Mouse (Mus musculus): Measurements from ENCODE around the gene Ppp4r3a. TPM values are rescaled to one million over a fixed set of nuclear protein-coding genes. Genes with fewer than 3 reads are reported as not detected.
A peak's percentile ranks its signal among the peaks of the same experiment; 100 is the strongest.

Gene Ppp4r3a
- total RNA-seq, 2 experiments from 2014 or later, result 70.1 to 76.8 TPM

- peak; percentile 46 to 59 for DNase-seq (ENCODE audit: low spot score in 2 of 2)
These were observed 54.4 kb downstream of the Ppp4r3a start, which contains the start of gene Ccdc88c for GRCm38 (mm10) chr12:101028954-101029731. Ccdc88c (minus strand) TSS chr12:101029056.

DNA sequence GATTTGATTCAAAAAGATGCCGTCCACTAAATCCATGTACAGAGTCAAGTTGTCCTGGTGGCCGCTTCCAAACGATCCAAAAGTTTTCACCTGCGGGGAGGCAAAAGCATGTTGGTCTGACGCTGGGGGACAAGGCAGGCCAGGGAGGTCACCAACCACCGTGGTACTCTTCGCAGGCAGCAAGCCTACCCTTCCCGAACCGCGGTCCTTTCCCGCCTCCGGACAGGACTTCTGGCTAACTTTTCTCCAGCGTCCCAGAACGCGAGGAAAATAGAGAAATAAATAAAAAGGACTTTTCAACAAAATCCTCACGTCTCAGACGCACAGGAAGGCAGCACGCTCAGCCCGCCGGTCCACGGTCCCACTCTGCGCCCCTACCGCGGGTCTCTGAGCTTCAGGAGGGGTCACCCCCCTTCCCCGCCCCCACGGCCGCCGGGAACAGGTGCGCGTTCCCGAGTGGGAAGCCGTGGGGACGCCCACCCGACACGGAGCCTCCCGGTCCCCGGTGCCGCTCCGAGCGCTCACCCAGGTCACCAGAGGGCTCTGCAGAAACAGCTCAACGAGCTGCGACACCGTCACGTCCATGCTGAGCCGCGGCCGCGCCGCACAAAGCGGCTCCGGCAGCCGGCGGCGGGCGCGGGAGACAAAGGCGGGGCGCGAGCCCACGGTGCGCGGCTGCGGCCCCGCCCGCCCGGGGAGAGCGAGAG lies 55.1 kb downstream of the Ppp4r3a start:
- no peak for DNase-seq (ENCODE audit: low spot score in 2 of 2)

GRCm38 (mm10) chr12:101027451-101028246 lies 55.9 kb downstream of the Ppp4r3a start:
- no peak for DNase-seq (ENCODE audit: low spot score in 2 of 2)

GRCm38 (mm10) chr12:101026946-101027345 lies 56.6 kb downstream of the Ppp4r3a start:
- DNase-seq (ENCODE audit: low spot score in 2 of 2), result no peak

- DNase-seq (ENCODE audit: low spot score in 2 of 2), result no peak
These were observed 57.0 kb downstream of the Ppp4r3a start for GRCm38 (mm10) chr12:101026518-101026917.

- DNase-seq (ENCODE audit: low spot score in 2 of 2), result no peak
These were observed 57.5 kb downstream of the Ppp4r3a start for GRCm38 (mm10) chr12:101026025-101026424.

GRCm38 (mm10) chr12:101025379-101025778 lies 58.1 kb downstream of the Ppp4r3a start:
- no peak for DNase-seq (ENCODE audit: low spot score in 2 of 2)

DNA sequence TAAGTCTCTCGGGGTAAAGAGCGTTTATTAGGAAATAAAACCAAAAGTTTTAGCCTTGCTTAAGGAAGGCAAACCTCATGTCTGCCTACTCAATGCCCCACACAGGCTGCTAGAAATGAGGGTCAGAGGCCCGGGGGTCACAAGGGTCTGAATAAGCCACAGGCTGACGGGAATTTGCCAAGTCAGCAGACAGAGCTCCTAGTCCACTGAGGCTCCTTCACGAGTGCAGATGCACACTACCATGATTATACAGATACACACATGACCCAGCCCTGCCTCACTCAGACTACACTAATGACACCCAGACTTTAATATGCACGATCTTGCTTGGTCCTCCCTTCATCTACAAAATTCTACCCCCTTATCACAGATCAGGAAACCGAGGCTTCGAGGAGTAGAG lies 58.7 kb downstream of the Ppp4r3a start:
- no peak for DNase-seq (ENCODE audit: low spot score in 2 of 2)

GRCm38 (mm10) chr12:101023143-101023542 lies 60.4 kb downstream of the Ppp4r3a start:
- DNase-seq (ENCODE audit: low spot score in 2 of 2), result no peak

DNA sequence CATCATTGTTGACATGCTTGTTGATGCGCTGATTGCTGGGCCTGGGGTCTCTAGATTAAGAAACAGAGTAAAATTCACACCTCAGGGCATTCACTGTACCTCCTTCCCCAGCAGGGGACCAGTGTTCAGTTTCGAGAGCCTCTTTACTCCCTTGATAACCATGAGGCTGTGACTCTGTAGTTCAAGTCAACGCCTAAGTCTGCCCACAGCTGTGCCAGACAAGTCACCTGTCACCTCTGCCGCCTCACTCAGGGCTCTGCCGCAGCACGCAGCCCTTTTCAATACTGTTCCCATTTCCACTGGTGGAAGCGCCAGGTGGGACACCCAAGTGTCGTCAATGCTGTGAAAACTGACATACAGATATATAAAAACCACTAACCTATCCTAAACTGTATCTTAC lies 61.1 kb downstream of the Ppp4r3a start:
- DNase-seq (ENCODE audit: low spot score in 2 of 2), result no peak

DNA sequence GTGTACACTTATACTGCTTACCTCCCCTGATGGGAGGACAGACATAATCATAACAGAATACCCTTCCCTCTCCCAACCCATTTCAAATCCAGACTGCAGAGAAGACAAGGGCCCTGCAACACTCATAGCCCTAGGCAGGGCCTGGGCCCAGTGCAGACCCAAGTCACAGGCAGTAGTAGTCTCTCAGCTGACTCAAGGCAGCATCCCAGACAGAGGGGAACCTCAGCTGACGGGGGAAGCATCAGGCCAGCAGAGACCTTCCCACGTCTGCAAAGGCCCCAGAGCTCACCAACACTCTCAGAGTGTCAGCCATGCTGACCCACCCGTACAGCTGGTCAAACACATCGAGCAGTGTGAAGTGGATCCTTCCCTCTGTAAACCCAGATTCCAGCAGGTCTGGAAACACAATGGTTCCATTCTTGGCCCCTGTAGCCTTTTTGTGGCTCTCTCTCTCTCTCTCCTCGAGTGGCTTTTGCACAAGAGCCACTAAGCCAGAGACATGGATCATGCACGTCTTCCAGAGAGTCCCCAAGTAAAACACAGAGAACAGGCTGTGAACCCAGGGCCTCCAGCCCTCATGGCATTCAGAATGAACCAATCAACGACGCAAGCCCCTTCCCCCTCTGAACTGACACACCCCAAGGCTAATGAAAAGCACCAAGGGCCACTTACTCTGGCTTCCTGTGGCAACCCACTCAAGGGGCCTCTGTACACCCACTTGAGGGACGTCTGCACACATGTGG lies 61.8 kb downstream of the Ppp4r3a start:
- DNase-seq (ENCODE audit: low spot score in 2 of 2), result no peak

DNA sequence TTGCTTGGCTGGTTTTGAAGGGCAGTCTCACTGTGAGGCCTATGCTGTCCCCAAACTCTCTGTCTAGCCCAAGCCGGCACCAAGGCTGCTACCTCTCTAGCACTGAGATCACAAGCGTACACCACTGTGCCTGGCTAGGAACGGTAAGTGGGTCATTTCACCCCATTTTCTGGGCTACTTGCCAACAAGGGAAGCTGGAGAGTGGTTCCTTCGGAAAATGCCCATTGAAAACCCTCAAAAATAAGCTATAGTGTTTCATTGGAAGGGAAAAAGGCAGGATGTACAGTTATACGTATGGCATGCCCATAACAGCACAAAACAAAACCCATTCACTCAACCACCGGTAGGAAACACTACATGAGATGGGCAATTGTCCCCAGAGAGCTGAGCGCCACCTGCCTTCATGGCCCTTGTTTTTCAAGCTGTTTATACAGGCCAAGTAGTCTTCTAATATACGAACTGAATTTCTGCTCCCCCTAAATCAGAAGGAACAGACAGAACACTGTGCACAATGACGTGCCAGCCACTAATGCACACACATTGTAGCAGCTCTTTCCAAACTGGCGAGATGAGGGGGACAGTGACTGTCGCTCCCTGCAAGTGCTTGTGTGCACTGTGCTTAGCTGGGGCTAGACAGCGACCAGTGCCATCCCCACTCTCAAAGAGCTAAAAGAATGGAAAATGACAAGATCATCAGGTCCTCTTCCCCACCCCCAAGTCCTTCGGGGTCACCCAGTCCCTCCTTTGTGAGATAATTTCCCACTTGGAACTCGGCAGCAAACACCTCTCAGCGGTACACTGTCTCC lies 63.1 kb downstream of the Ppp4r3a start:
- no peak for DNase-seq (ENCODE audit: low spot score in 2 of 2)

- no peak for DNase-seq (ENCODE audit: low spot score in 2 of 2)
These were observed 64.1 kb downstream of the Ppp4r3a start for GRCm38 (mm10) chr12:101019443-101019842.

GRCm38 (mm10) chr12:101019031-101019430 lies 64.5 kb downstream of the Ppp4r3a start:
- DNase-seq (ENCODE audit: low spot score in 2 of 2), result no peak

DNA sequence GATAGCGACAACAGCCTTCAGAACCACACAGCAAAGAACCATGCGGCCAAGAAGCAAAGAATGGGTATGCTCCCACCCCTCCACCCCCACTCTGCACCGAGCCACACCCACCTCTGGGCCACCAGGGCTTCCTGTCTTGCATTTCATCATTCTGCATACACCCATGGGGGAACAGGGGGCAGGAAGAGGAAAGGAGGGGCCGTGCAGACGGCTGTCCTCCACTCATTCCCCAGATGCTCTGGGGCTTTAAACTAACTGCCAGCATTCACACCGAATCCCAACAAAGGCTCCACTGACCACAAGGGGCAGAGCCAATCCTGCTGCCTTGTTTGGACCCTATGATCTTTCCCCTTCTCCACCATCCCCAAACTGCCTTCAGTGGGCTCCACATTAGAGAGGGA lies 65.5 kb downstream of the Ppp4r3a start:
- no peak for DNase-seq (ENCODE audit: low spot score in 2 of 2)

DNA sequence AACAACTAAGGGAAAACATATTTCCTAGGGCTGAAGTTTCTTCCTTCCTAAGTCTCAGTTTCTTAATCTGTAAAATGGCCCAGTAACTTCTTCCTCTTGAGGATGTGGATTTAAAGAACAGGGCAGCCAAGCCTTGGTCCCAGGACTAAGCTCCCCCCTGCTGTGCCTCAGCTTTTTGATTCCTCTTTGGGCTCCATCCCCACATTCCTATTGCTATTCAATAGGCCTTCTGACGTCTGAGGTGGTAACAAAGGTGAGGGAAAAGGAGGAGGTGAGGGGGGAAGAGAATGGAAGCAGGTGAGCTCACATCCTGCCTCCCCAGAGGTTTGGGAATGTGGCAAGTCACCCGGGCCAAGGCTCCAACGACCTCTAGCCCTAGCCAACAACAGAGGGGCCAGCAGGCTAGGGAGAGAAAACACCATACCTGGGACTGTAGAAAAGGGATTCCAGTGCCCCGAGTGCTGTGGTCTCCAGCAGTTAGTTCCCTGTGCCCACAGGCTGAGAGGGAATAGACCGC lies 67.0 kb downstream of the Ppp4r3a start:
- no peak for DNase-seq (ENCODE audit: low spot score in 2 of 2)

DNA sequence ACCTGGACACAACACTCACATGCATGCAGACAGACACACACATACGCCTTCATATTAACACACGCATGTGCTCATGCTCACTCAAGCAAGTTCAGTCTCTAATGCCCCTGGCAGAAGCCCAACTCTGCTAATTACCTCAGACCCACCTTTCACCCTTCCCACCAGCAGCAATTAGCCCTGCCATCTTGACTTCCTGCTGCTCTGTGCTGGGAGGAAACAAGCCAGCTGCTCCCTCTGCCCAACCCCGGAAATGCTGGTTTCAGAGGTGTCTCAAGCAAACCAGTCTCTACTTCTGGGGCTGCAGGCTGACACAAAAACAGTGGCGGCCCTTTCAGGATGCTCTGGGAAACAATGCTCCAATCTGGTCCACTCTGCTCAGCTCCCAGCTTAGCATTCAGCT lies 67.6 kb downstream of the Ppp4r3a start:
- no peak for DNase-seq (ENCODE audit: low spot score in 2 of 2)

DNA sequence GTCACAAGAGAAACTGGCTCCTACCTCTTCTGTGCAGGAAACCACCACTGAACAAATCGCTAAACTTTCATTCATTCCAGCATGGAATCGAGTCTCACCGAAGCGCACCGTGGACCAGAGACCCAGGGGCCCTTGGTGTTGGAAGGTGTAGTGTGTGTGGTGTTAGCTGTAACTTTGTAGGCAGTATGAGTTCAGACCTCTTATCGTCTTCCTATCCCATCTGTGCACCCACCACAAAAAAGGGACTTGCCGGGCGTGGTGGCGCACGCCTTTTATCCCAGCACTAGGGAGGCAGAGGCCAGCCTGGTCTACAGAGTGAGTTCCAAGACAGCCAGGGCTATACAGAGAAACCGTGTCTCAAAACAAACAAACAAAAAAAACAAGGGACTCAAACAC lies 68.3 kb downstream of the Ppp4r3a start:
- no peak for DNase-seq (ENCODE audit: low spot score in 2 of 2)

- no peak for DNase-seq (ENCODE audit: low spot score in 2 of 2)
These were observed 68.8 kb downstream of the Ppp4r3a start for GRCm38 (mm10) chr12:101014549-101015164.
